ENCODE assay signal across 8 mouse cellular contexts in genomic region chr7:29124970-29125369, GRCm38 (mm10). TPM values are rescaled to one million over a fixed set of nuclear protein-coding genes. Genes with fewer than 3 reads are reported as not detected.
DNase-seq lines count a peak whose midpoint lies in the region; ATAC-seq and TF ChIP-seq lines count a peak whose summit lies in the region.

Ryr1 (minus strand) TSS chr7:29125179.

- ATAC-seq in Patski = peak; percentile 65
- peak; percentile 71; the same call in 1 of the 2 replicates for ATAC-seq in embryonic facial prominence, embryonic 15.5 days (ENCODE audit: insufficient number of reproducible peaks, low FRiP score, low TSS enrichment, low read depth)
- ATAC-seq in stomach, postnatal 0 days (ENCODE audit: low FRiP score, low TSS enrichment) = peak; percentile 86

- DNase-seq in B cell, adult 2 months = peak; percentile 51 to 55
- DNase-seq in Patski (ENCODE audit: low read depth, low spot score) = no peak
- peak; percentile 17 to 54 for DNase-seq in heart, postnatal 10 days
- DNase-seq in layer of hippocampus, postnatal 25 days (ENCODE audit: extremely low spot score in 1 of 2, low spot score in 1 of 2) = no peak
- DNase-seq in mesoderm, embryonic 11.5 days (ENCODE audit: low read depth, low spot score) = peak; percentile 78
- peak; percentile 84 for DNase-seq in stomach, postnatal 0 days (ENCODE audit: low spot score)
- DNase-seq in left cerebral cortex, adult 2 months (ENCODE audit: extremely low spot score in 1 of 2, low spot score in 2 of 2) = no peak

- H3K9ac ChIP-seq in embryonic facial prominence, embryonic 15.5 days = 0 out of 2 replicates have a peak within 1 kb of the TSS, but pooled peaks have one; percentile 28
- H3K9ac ChIP-seq in stomach, postnatal 0 days (ENCODE audit: low read length) = peak within 1 kb of the TSS; percentile 14; the same call in 1 of the 2 replicates

- no peaks in the 10 kb centered on the region for H3K9me3 ChIP-seq in embryonic facial prominence, embryonic 15.5 days (replicated peaks)
- H3K9me3 ChIP-seq in stomach, postnatal 0 days (ENCODE audit: control insufficient read depth, low read length) = no peaks in the 10 kb centered on the region

- H3K27ac ChIP-seq in embryonic facial prominence, embryonic 15.5 days (replicated peaks) = peak within 1 kb of the TSS; percentile 14; the same call in 1 of the 2 replicates
- no peak within 1 kb of the TSS for H3K27ac ChIP-seq in stomach, postnatal 0 days (replicated peaks)
- no peak within 1 kb of the TSS for H3K27ac ChIP-seq in left cerebral cortex, adult 2 months

- TF ChIP-seq CTCF in Patski (IDR thresholded peaks at IDR 0.05) = no peak
- no peak for TF ChIP-seq CTCF in stomach, postnatal 0 days (IDR thresholded peaks at IDR 0.05; ENCODE audit: low read depth)
- TF ChIP-seq CTCF in left cerebral cortex, adult 2 months (IDR thresholded peaks at IDR 0.05) = no peak

- 2% methylated on average over 16 of the region's 16 CpGs for WGBS in embryonic facial prominence, embryonic 15.5 days
- WGBS in stomach, postnatal 0 days = 2% methylated on average over 16 of the region's 16 CpGs

- no peaks in the 10 kb centered on the region for H3K36me3 ChIP-seq in embryonic facial prominence, embryonic 15.5 days
- H3K36me3 ChIP-seq in stomach, postnatal 0 days (ENCODE audit: control insufficient read depth, insufficient read depth, low read length) = no peaks in the 10 kb centered on the region

- intact Hi-C loops in heart, postnatal 10 days (cut with DNase I) = loop anchor here (5.0 kb wide), 2 partner anchors 52 to 117 kb away; no protein-coding TSS in a partner anchor
- intact Hi-C loops in left cerebral cortex, adult 2 months (cut with DNase I) = loop anchor here (5.0 kb wide), 1 partner anchor 177 kb away; the partner anchor contains the start of gene Dpf1

- POLR2A ChIA-PET in Patski (lab: Charles Lee) = no interaction called here

- CTCF ChIA-PET in Patski (lab: Charles Lee) = interaction anchor here (2.0 to 2.1 kb wide), 2 partner anchors 21 to 119 kb away, joined by 5 to 10 read pairs; no protein-coding TSS in a partner anchor

- peak within 1 kb of the TSS; percentile 85 for H3K4me2 ChIP-seq in embryonic facial prominence, embryonic 15.5 days (replicated peaks)
- peak within 1 kb of the TSS; percentile 60 for H3K4me2 ChIP-seq in stomach, postnatal 0 days (replicated peaks; ENCODE audit: low read depth)

- TF ChIP-seq EP300 in stomach, postnatal 0 days (optimal IDR thresholded peaks at IDR 0.05) = no peak

- peaks cover 12% of the 10 kb centered on the region for H3K4me1 ChIP-seq in embryonic facial prominence, embryonic 15.5 days
- H3K4me1 ChIP-seq in stomach, postnatal 0 days (replicated peaks; ENCODE audit: control insufficient read depth, insufficient read depth) = no peaks in the 10 kb centered on the region

- no peaks in the 10 kb centered on the region for H3K27me3 ChIP-seq in Patski
- no peaks in the 10 kb centered on the region for H3K27me3 ChIP-seq in embryonic facial prominence, embryonic 15.5 days
- H3K27me3 ChIP-seq in stomach, postnatal 0 days (ENCODE audit: control insufficient read depth, insufficient read depth, low read length) = no peaks in the 10 kb centered on the region

- H3K4me3 ChIP-seq in embryonic facial prominence, embryonic 15.5 days (replicated peaks) = peak within 1 kb of the TSS; percentile 45
- peak within 1 kb of the TSS; percentile 30; the same call in 1 of the 2 replicates for H3K4me3 ChIP-seq in stomach, postnatal 0 days (ENCODE audit: low read depth, low read length)
- no peak within 1 kb of the TSS for H3K4me3 ChIP-seq in left cerebral cortex, adult 2 months

- in situ Hi-C loops in Patski (cut with MboI; ENCODE audit: low pct_unique_long_range_greater_than_20kb) = loop anchor here (5.0 to 25.0 kb wide), 2 partner anchors 167 to 412 kb away; no protein-coding TSS in a partner anchor

RNA-seq across cellular contexts. Expression of gene Ryr1, which starts in this region (rescaled TPM):
- 0.03 TPM for polyA plus RNA-seq in Patski (2021)
- polyA plus RNA-seq in embryonic facial prominence, embryonic 15.5 days (2015; fragmentation: Nextera tagmentation; extraction: Ambion mirVana) = 8.0 and 10.6 TPM in 2 replicates
- under 1 TPM in 1 of 2 experiments, not detected in 1; 0.07 TPM for total RNA-seq in heart, postnatal 10 days (2021)
- total RNA-seq in layer of hippocampus, postnatal 25 days (2021) = 10 to 100 TPM; 12.0 to 15.1 TPM
- polyA plus RNA-seq in stomach, postnatal 0 days (2015; fragmentation: Nextera tagmentation; extraction: Ambion mirVana) = 0.10 and 0.11 TPM in 2 replicates
- total RNA-seq in left cerebral cortex, adult 2 months (2021) = 10 to 100 TPM in 1 of 2 experiments, 1 to 10 TPM in 1; 7.7 to 10.5 TPM

Comparison
In these comparisons a context has a peak if more than half of its experiments do, and no peak if none do; other contexts are left out.
1. RNA of gene Ryr1 (total RNA-seq): 12.0 to 15.1 TPM in layer of hippocampus, postnatal 25 days and 7.7 to 10.5 TPM in left cerebral cortex, adult 2 months; 0.07 TPM in heart, postnatal 10 days; every median in the first group is over 4 times any median in the second.
2. Peak in ATAC-seq in Patski; RNA of the gene not detected or under 1 TPM.
3. Peak in DNase-seq in heart, postnatal 10 days; RNA of the gene not detected or under 1 TPM.
4. Peak in DNase-seq, ATAC-seq, H3K4me3 ChIP-seq, H3K9ac ChIP-seq and H3K4me2 ChIP-seq in stomach, postnatal 0 days; RNA of the gene not detected or under 1 TPM.
5. DNase-seq: peak in B cell, adult 2 months (2 of 2) and mesoderm, embryonic 11.5 days (single experiment); none in Patski (single experiment), layer of hippocampus, postnatal 25 days (0 of 2) and left cerebral cortex, adult 2 months (0 of 2).
6. Peak in every context shown above with its lines, with median percentiles within 50 percentile points of each other: ATAC-seq.